19 mouse cellular contexts compared by ENCODE assay signal in genomic region chr7:96397940-96398339, GRCm38 (mm10).
A peak's percentile ranks its signal among the peaks of the same experiment; 100 is the strongest.
DNase-seq lines count a peak whose midpoint lies in the region; ATAC-seq lines count a peak whose summit lies in the region.
"Had no signal": no experiment of that assay in that cellular context is flagged by ENCODE, and none has a peak within 500 bp of the region (broad histone marks: within the 10 kb centered on the region; RNA-seq: fewer than 3 reads in every experiment).

No protein-coding gene starts in this region.

- peak; percentile 82 for ATAC-seq in frontal cortex, adult (ENCODE audit: low TSS enrichment)
- ATAC-seq: activated CD4-positive, CD25-positive, alpha-beta regulatory T cell, adult 4 months; CD4-positive, CD25-positive, alpha-beta regulatory T cell, adult 4 months; inflammation-experienced regulatory T-cells, adult 6 months had no signal

- peak; percentile 22 for DNase-seq in cerebellum, adult 9-10 months
- DNase-seq in cerebellum, adult 11 months: no peak
- no peak for DNase-seq in frontal cortex, postnatal 25 days (ENCODE audit: low spot score in 2 of 2)
- DNase-seq in layer of hippocampus, adult 9-11 months: peak; percentile 34
- DNase-seq in layer of hippocampus, postnatal 25 days (ENCODE audit: extremely low spot score in 1 of 2, low spot score in 1 of 2): no peak
- DNase-seq in brain, embryonic 18.5 days (ENCODE audit: low read depth, low spot score): peak; percentile 34
- DNase-seq in adrenal gland, postnatal 4 days (ENCODE audit: low spot score in 2 of 2): no peak
- DNase-seq: adrenal gland, postnatal 10 days; gastrocnemius, postnatal 10 days; heart, adult 11 months; heart, postnatal 14 days; kidney, adult 2 months; kidney, postnatal 10 days; right cerebral cortex, postnatal 14 days; thymus, adult 2 months had no signal

Comparison
In these comparisons a context has a peak if more than half of its experiments do, and no peak if none do; other contexts are left out.
1. DNase-seq: peak in cerebellum, adult 9-10 months (single experiment), layer of hippocampus, adult 9-11 months (single experiment) and brain, embryonic 18.5 days (single experiment); none in cerebellum, adult 11 months (single experiment), frontal cortex, postnatal 25 days (0 of 2), layer of hippocampus, postnatal 25 days (0 of 2) and adrenal gland, postnatal 4 days (0 of 2).